Mouse (Mus musculus) embryo, embryonic 9.5 days (tissue): ENCODE measurements at regions not wholly inside any gene's neighbourhood (a gene's known extent, or its start where the extent isn't known, plus 50 kb on each side); places are given as distances from the start of the nearest gene placed in this dataset.
"Not testable (repeated sequence)": the region's sequence is repeated elsewhere in the genome, so short reads cannot be mapped to it uniquely, and the experiment has no call there.

Source experiments
- DNase-seq: peaks from one replicate; pipeline ENCODE4 v3.0.0-alpha.2; 2017; ENCODE audit errors: extremely low spot score

DNA sequence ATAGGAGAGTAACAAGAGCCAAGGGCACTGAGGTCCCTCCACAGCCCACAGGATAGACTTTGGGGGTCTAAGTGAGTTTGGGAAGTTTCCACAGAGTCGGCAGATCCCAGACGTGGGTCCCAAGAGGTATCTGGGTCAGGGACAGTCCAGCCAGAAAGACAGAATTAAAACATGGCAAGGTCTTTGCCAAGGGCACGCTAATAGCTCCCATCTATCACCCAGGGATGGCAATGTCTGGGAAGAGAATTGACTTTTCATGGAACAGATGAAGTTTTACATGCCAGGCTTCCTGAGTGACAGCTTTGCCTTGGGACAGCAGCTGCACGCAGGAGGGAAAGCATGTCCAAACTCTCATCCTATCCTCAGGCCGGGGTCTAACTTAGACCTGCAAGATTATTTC lies 563.5 kb downstream of the Gm10330 start:
- not testable (repeated sequence) for DNase-seq

GRCm38 (mm10) chr12:23189546-23189945 lies 590.5 kb downstream of the Gm10330 start:
- peak; percentile 67 for DNase-seq

- peak; percentile 13 for DNase-seq
Measured at GRCm38 (mm10) chr12:23189110-23189509, 591.0 kb downstream of the Gm10330 start.
